In genomic region chr9:31253311-31253734, GRCm38 (mm10) we compare ENCODE assay signal across 8 mouse cellular contexts. TPM values are rescaled to one million over a fixed set of nuclear protein-coding genes. Genes with fewer than 3 reads are reported as not detected.
A peak's percentile ranks its signal among the peaks of the same experiment; 100 is the strongest.
DNase-seq lines count a peak whose midpoint lies in the region; ATAC-seq and TF ChIP-seq lines count a peak whose summit lies in the region.

No protein-coding gene starts in this region.

- H3K4me3 ChIP-seq in kidney, adult 2 months (ENCODE audit: insufficient read depth, low read depth, low read length) = peak overlapping the region; percentile 1; the same call in 1 of the 2 replicates
- no peak overlapping the region for H3K4me3 ChIP-seq in midbrain, embryonic 15.5 days

- H3K4me2 ChIP-seq in midbrain, embryonic 15.5 days = no peak overlapping the region

- no peaks in the 10 kb centered on the region for H3K9me3 ChIP-seq in midbrain, embryonic 15.5 days

- TF ChIP-seq POLR2A in kidney, adult 2 months (IDR thresholded peaks at IDR 0.05; ENCODE audit: low read depth, low read length) = no peak

- H3K36me3 ChIP-seq in kidney, adult 2 months (ENCODE audit: control insufficient read depth, insufficient read depth, low read length) = no peaks in the 10 kb centered on the region
- H3K36me3 ChIP-seq in midbrain, embryonic 15.5 days (replicated peaks) = no peaks in the 10 kb centered on the region

- WGBS in kidney, adult 2 months = 55% methylated on average over 10 of the region's 10 CpGs
- 66% methylated on average over 10 of the region's 10 CpGs for WGBS in midbrain, embryonic 15.5 days

- ATAC-seq in granulocyte monocyte progenitor cell, adult 5-6 weeks (replicated peaks; ENCODE audit: poor library complexity, severe bottlenecking) = peak; percentile 75
- no peak for ATAC-seq in cerebellum, adult (ENCODE audit: insufficient number of reproducible peaks, low FRiP score, low TSS enrichment)
- ATAC-seq in midbrain, embryonic 15.5 days (replicated peaks) = no peak

- DNase-seq in urinary bladder, adult 18-20 months (ENCODE audit: low spot score in 2 of 2) = peak; percentile 9 to 14
- no peak for DNase-seq in urinary bladder, postnatal 25 days (ENCODE audit: low spot score)
- peak; percentile 44 for DNase-seq in kidney, adult 2 months
- peak; percentile 65 for DNase-seq in lung, postnatal 14 days
- DNase-seq in right cerebral cortex, adult 2 months (ENCODE audit: low spot score in 2 of 2) = no peak

- H3K27ac ChIP-seq in kidney, adult 2 months (ENCODE audit: insufficient read depth, low read depth, low read length) = no peak overlapping the region
- no peak overlapping the region for H3K27ac ChIP-seq in midbrain, embryonic 15.5 days

- TF ChIP-seq CTCF in kidney, adult 2 months (conservative IDR thresholded peaks at IDR 0.05; ENCODE audit: insufficient read depth, insufficient read length, low read depth, low read length) = no peak

- H3K27me3 ChIP-seq in kidney, adult 2 months (replicated peaks; ENCODE audit: control insufficient read depth, insufficient read depth, low read length) = no peaks in the 10 kb centered on the region
- no peaks in the 10 kb centered on the region for H3K27me3 ChIP-seq in midbrain, embryonic 15.5 days (replicated peaks)

- no peaks in the 10 kb centered on the region; the same call in 1 of the 2 replicates for H3K4me1 ChIP-seq in kidney, adult 2 months (ENCODE audit: control insufficient read depth, insufficient read depth, low read length)
- H3K4me1 ChIP-seq in midbrain, embryonic 15.5 days = no peaks in the 10 kb centered on the region

- H3K9ac ChIP-seq in midbrain, embryonic 15.5 days = no peak overlapping the region

RNA-seq across cellular contexts. Expression of gene Prdm10, which starts 27.0 kb away (rescaled TPM):
- total RNA-seq in granulocyte monocyte progenitor cell, adult 5-6 weeks (2014; fragmentation: Nextera tagmentation) = 12.4 and 14.1 TPM in 2 replicates
- total RNA-seq in granulocyte monocyte progenitor cell, adult 5-6 weeks (2017) = 6.4 and 7.3 TPM in 2 replicates
- 4.1 and 4.9 TPM in 2 replicates for polyA plus RNA-seq in kidney, adult 2 months (2012; rRNA removed)
- polyA plus RNA-seq in midbrain, embryonic 15.5 days (2015; fragmentation: Nextera tagmentation; extraction: Ambion mirVana) = 8.9 and 9.9 TPM in 2 replicates

RNA-seq across cellular contexts. Expression of gene Aplp2, which starts 41.7 kb away (rescaled TPM):
- total RNA-seq in granulocyte monocyte progenitor cell, adult 5-6 weeks (2014; fragmentation: Nextera tagmentation) = 28.1 and 32.6 TPM in 2 replicates
- total RNA-seq in granulocyte monocyte progenitor cell, adult 5-6 weeks (2017) = 34.1 and 34.9 TPM in 2 replicates
- polyA plus RNA-seq in kidney, adult 2 months (2012; rRNA removed) = 556 and 574 TPM in 2 replicates
- 326 and 328 TPM in 2 replicates for polyA plus RNA-seq in midbrain, embryonic 15.5 days (2015; fragmentation: Nextera tagmentation; extraction: Ambion mirVana)

Comparison
In these comparisons a context has a peak if more than half of its experiments do, and no peak if none do; other contexts are left out.
1. DNase-seq: peak in urinary bladder, adult 18-20 months (2 of 2), kidney, adult 2 months (single experiment) and lung, postnatal 14 days (single experiment); none in urinary bladder, postnatal 25 days (single experiment) and right cerebral cortex, adult 2 months (0 of 2).